Mouse (Mus musculus) hindbrain, embryonic 14.5 days (tissue): ENCODE measurements around the gene 1700092M07Rik. TPM values are rescaled to one million over a fixed set of nuclear protein-coding genes. Genes with fewer than 3 reads are reported as not detected.

Experiments used
- ATAC-seq: fragments of 200-750 bp; cut with Nextera tagmentation; 2 replicates; pipeline ENCODE4 v1.8.0; 2017; ENCODE audit warnings: moderate number of reproducible peaks, mild to moderate bottlenecking, moderate TSS enrichment, moderate library complexity; ENCODE audit not compliant: low FRiP score
- DNase-seq: peaks from one replicate; pipeline ENCODE4 v3.0.0-alpha.2; 2015; ENCODE audit warnings: low spot score
- H3K27ac ChIP-seq: fragments of 300-500 bp; sonication (generic); 2 replicates; pipeline ENCODE4 v1.5.1; 2014; ENCODE audit warnings: mild to moderate bottlenecking, moderate library complexity
- H3K27me3 ChIP-seq: fragments of 300-500 bp; sonication (generic); 2 replicates; pipeline ENCODE4 v1.6.1; 2014; ENCODE audit warnings: mild to moderate bottlenecking, low read length, mixed read lengths; ENCODE audit not compliant: control insufficient read depth, insufficient read depth
- H3K36me3 ChIP-seq: fragments of 300-500 bp; sonication (generic); replicated peaks from 2 replicates; pipeline ENCODE4 v1.6.1; 2014; ENCODE audit not compliant: control insufficient read depth, insufficient read depth
- H3K4me1 ChIP-seq: fragments of 300-500 bp; sonication (generic); replicated peaks from 2 replicates; pipeline ENCODE4 v1.6.1; 2014; ENCODE audit warnings: antibody characterized with exemption, low read length, mixed read lengths; ENCODE audit not compliant: control insufficient read depth, insufficient read depth
- H3K4me2 ChIP-seq: fragments of 300-500 bp; sonication (generic); replicated peaks from 2 replicates; pipeline ENCODE4 v1.6.1; 2014; ENCODE audit warnings: mild to moderate bottlenecking, moderate library complexity
- H3K4me3 ChIP-seq: fragments of 300-500 bp; sonication (generic); replicated peaks from 2 replicates; pipeline ENCODE4 v1.5.1; 2014; ENCODE audit warnings: mild to moderate bottlenecking, low read length
- H3K9ac ChIP-seq: fragments of 300-500 bp; sonication (generic); 2 replicates; pipeline ENCODE4 v1.6.1; 2014
- H3K9me3 ChIP-seq: fragments of 300-500 bp; sonication (generic); 2 replicates; pipeline ENCODE4 v1.6.1; 2016; ENCODE audit warnings: low read length; ENCODE audit not compliant: control insufficient read depth
- WGBS: fragments of 180-500 bp; shearing (Covaris S2); extraction: QIAGEN DNeasy Blood & Tissue Kit; methylation state at CpG from one replicate; pipeline ENCODE4 v1.1.7; 2014; 5-methylcytosine and 5-hydroxymethylcytosine counted together
- polyA plus RNA-seq: library from polyadenylated mRNA; unstranded; fragments of >200 nt; fragmentation: Nextera tagmentation; extraction: Ambion mirVana; gene quantifications from 2 replicates; pipeline ENCODE4 v1.2.1, GENCODE M21; 2014

The 1700092M07Rik gene
- polyA plus RNA-seq, 1 experiment from 2014 or later: 0.84 TPM

- Histone ChIP-seq H3K4me1 (peaks cover 28% of the 10 kb centered on the region), H3K4me2 (peak within 1 kb of the TSS; percentile 90), H3K27me3 (no peaks in the 10 kb centered on the region), H3K9ac (peak within 1 kb of the TSS; percentile 95), H3K36me3 (peaks cover 39% of the 10 kb centered on the region), H3K4me3 (peak within 1 kb of the TSS; percentile 84), H3K9me3 (no peaks in the 10 kb centered on the region), H3K27ac (peak within 1 kb of the TSS; percentile 85)
- DNase-seq: peak; percentile 96
- ATAC-seq: peak; percentile 95
- under 1% methylated on average over 75 of the region's 75 CpGs for whole genome bisulfite sequencing
Observed at GRCm38 (mm10) chr19:8756635-8757387, 16.3 kb downstream of the 1700092M07Rik start, which contains the start of gene Nxf1. Gene Nxf1, plus strand, starts transcription at chr19:8757073.

- Histone ChIP-seq H3K4me3 (peak overlapping the region; percentile 84), H3K27me3 (no peaks in the 10 kb centered on the region), H3K4me2 (peak overlapping the region; percentile 90), H3K27ac (peak overlapping the region; percentile 85), H3K4me1 (peaks cover 28% of the 10 kb centered on the region), H3K36me3 (peaks cover 38% of the 10 kb centered on the region), H3K9ac (peak overlapping the region; percentile 95), H3K9me3 (no peaks in the 10 kb centered on the region)
- DNase-seq (no peak), ATAC-seq (no peak)
- WGBS: 7% methylated on average over 14 of the region's 14 CpGs
Observed at GRCm38 (mm10) chr19:8757471-8757998, 17.0 kb downstream of the 1700092M07Rik start.

- no peak for ATAC-seq
- Histone ChIP-seq H3K4me1 (peaks cover 28% of the 10 kb centered on the region), H3K36me3 (peaks cover 38% of the 10 kb centered on the region), H3K27me3 (no peaks in the 10 kb centered on the region), H3K4me3 (no peak overlapping the region), H3K9ac (no peak overlapping the region), H3K9me3 (no peaks in the 10 kb centered on the region), H3K27ac (no peak overlapping the region), H3K4me2 (peak overlapping the region; percentile 90; the same call in 1 of the 2 replicates)
- no peak for DNase-seq
- 90% methylated on average over 2 of the region's 2 CpGs for WGBS
Observed at GRCm38 (mm10) chr19:8758899-8759298, 18.4 kb downstream of the 1700092M07Rik start.

- no peak overlapping the region for H3K9ac ChIP-seq
- H3K4me2 ChIP-seq: no peak overlapping the region
- H3K27me3 ChIP-seq: no peaks in the 10 kb centered on the region
- H3K27ac ChIP-seq: no peak overlapping the region
- H3K4me1 ChIP-seq: peaks cover 23% of the 10 kb centered on the region
- ATAC-seq (no peak), DNase-seq (no peak)
- peaks cover 11% of the 10 kb centered on the region; the same call in 1 of the 2 replicates for H3K9me3 ChIP-seq
- H3K36me3 ChIP-seq: peaks cover 38% of the 10 kb centered on the region
- 83% methylated on average over 2 of the region's 2 CpGs for WGBS
- H3K4me3 ChIP-seq: no peak overlapping the region
Observed at GRCm38 (mm10) chr19:8760757-8761156, 20.2 kb downstream of the 1700092M07Rik start.

GRCm38 (mm10) chr19:8763276-8763675 is 22.8 kb downstream of the 1700092M07Rik start:
- ATAC-seq: no peak
- Histone ChIP-seq H3K9me3 (peaks cover 11% of the 10 kb centered on the region; the same call in 1 of the 2 replicates), H3K36me3 (peaks cover 63% of the 10 kb centered on the region), H3K9ac (no peak overlapping the region), H3K27ac (no peak overlapping the region), H3K4me1 (peaks cover 7% of the 10 kb centered on the region), H3K4me3 (no peak overlapping the region), H3K4me2 (no peak overlapping the region), H3K27me3 (no peaks in the 10 kb centered on the region)
- 97% methylated on average over 4 of the region's 4 CpGs for WGBS
- no peak for DNase-seq

- no peak for DNase-seq
- H3K9me3 ChIP-seq: peaks cover 11% of the 10 kb centered on the region; the same call in 1 of the 2 replicates
- H3K9ac ChIP-seq: no peak overlapping the region
- no peaks in the 10 kb centered on the region for H3K27me3 ChIP-seq
- no peak overlapping the region for H3K27ac ChIP-seq
- H3K36me3 ChIP-seq: peaks cover 86% of the 10 kb centered on the region
- peaks cover 5% of the 10 kb centered on the region for H3K4me1 ChIP-seq
- 96% methylated on average over 9 of the region's 9 CpGs for WGBS
- no peak for ATAC-seq
- H3K4me2 ChIP-seq: no peak overlapping the region
- H3K4me3 ChIP-seq: no peak overlapping the region
Observed at GRCm38 (mm10) chr19:8765562-8765961, 25.0 kb downstream of the 1700092M07Rik start.

GRCm38 (mm10) chr19:8770567-8771270 is 30.2 kb downstream of the 1700092M07Rik start, which contains the start of gene Tmem223:
Gene Tmem223, plus strand, starts transcription at chr19:8770996.
- H3K4me3 ChIP-seq: peak within 1 kb of the TSS; percentile 59
- no peaks in the 10 kb centered on the region for H3K27me3 ChIP-seq
- DNase-seq: peak; percentile 79
- peak within 1 kb of the TSS; percentile 82 for H3K27ac ChIP-seq
- H3K4me1 ChIP-seq: peaks cover 36% of the 10 kb centered on the region
- H3K9ac ChIP-seq: peak within 1 kb of the TSS; percentile 86
- WGBS: 16% methylated on average over 29 of the region's 29 CpGs
- ATAC-seq: peak; percentile 56
- no peaks in the 10 kb centered on the region; the same call in 1 of the 2 replicates for H3K9me3 ChIP-seq
- H3K36me3 ChIP-seq: peaks cover 69% of the 10 kb centered on the region
- H3K4me2 ChIP-seq: peak within 1 kb of the TSS; percentile 86

GRCm38 (mm10) chr19:8772996-8773395 is 32.5 kb downstream of the 1700092M07Rik start:
- 84% methylated on average over 5 of the region's 5 CpGs for WGBS
- H3K9ac ChIP-seq: 0 out of 2 replicates have a peak overlapping the region, but pooled peaks have one; percentile 96
- H3K4me2 ChIP-seq: peak overlapping the region; percentile 99
- peaks cover 49% of the 10 kb centered on the region for H3K36me3 ChIP-seq
- DNase-seq: no peak
- H3K27ac ChIP-seq: no peak overlapping the region
- H3K27me3 ChIP-seq: no peaks in the 10 kb centered on the region
- H3K4me3 ChIP-seq: peak overlapping the region; percentile 68
- no peak for ATAC-seq
- H3K9me3 ChIP-seq: no peaks in the 10 kb centered on the region
- peaks cover 38% of the 10 kb centered on the region for H3K4me1 ChIP-seq

GRCm38 (mm10) chr19:8773409-8773808 is 32.9 kb downstream of the 1700092M07Rik start:
- Histone ChIP-seq H3K9ac (peak overlapping the region; percentile 96; the same call in 1 of the 2 replicates), H3K4me3 (peak overlapping the region; percentile 68), H3K36me3 (peaks cover 49% of the 10 kb centered on the region), H3K9me3 (no peaks in the 10 kb centered on the region), H3K4me2 (peak overlapping the region; percentile 99), H3K27ac (peak overlapping the region; percentile 99; the same call in 1 of the 2 replicates), H3K27me3 (no peaks in the 10 kb centered on the region), H3K4me1 (peaks cover 38% of the 10 kb centered on the region)
- WGBS: 62% methylated on average over 6 of the region's 6 CpGs
- DNase-seq (no peak), ATAC-seq (no peak)
